Mouse (Mus musculus): ENCODE measurements around the gene Sytl1.

Sytl1 gene

DNA sequence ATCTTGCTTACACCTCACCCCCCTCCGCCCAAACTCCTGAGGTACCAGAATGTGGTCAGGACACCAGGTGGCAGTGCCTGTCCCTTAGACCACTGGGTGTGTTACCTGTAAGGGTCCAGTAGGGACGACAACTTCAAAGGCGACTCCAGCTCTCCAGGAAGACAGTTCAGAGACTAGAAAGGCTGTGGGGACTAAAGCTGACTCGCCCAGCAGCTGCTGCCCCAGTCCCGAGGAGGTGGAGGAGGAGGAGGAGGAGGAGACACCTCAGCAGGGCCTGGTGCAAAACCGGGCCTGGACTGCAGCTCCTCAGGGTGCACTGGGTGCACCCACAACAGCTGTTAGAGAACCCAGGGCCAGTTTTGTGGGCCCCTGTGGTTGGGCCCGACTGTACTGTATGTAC is at the start of gene Sytl1:
Sytl1 (minus strand) TSS at position 232 of the 400 bp plus-strand sequence.
- in situ Hi-C loops (cut with MboI; ENCODE audit: low sequenced_read_pairs) = no loop called here

- in situ Hi-C loops (cut with MboI; ENCODE audit: low sequenced_read_pairs) = no loop called here
Measured at GRCm38 (mm10) chr4:133309948-133310347, 47.0 kb upstream of the Sytl1 start.

DNA sequence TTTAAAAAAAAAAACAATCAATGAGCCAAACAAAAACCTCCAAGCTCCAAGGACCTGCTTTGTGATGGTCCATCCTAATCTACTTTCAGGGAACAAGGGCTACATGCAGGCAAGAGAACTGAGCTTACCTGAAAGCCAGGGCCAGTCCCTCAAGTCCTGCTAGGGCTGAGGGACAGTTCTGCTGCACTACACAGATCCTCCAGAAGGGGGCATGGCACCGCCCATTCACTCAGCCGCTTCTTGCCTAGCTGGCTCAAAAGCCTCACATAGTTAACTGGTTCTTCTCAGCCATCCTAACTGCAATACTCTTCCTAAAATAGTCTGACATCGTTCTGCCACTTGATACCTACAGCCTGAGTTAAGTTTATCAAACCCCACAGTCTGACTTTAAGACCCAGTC is 44.4 kb upstream of the Sytl1 start:
- in situ Hi-C loops (cut with MboI; ENCODE audit: low sequenced_read_pairs) = no loop called here

DNA sequence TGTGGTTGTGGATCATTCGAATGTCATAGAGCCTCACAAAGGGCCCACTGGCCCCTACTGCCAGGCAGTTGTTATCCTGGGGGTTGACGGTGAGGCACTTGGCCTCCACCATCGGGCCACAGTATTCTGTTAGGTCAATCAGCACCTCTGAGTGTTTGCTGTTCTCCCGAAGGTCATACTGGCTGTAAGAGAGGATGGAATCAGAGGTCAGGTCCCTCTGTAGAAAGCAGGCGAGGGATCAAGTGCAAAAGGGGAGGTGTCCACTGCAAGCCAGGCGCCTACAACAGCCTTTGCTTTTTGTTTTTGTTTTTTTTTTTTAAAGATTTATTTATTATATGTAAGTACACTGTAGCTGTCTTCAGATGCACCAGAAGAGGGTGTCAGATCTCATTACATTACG is 42.9 kb upstream of the Sytl1 start:
- in situ Hi-C loops (cut with MboI; ENCODE audit: low sequenced_read_pairs) = no loop called here

DNA sequence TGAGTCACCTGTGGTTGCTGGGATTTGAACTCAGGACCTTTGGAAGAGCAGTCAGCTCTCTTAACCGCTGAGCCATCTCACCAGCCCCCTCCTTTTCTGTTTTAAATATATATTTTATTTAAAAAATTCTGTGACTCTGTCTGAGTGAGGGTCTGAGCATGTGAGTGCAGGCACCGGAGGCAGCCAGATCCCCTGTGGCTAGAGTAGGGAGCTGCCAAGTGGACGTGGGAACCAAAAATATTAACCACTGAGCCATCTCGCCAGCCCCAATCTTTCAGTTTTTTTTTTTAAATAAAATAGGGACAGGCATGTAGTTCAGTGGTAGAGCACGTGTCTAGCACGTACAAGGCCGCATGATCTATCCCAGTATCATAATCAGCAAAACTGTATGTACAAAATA is 41.9 kb upstream of the Sytl1 start:
- in situ Hi-C loops (cut with MboI; ENCODE audit: low sequenced_read_pairs) = loop anchor here (5.0 kb wide), 1 partner anchor 297 kb away; no protein-coding TSS in a partner anchor

DNA sequence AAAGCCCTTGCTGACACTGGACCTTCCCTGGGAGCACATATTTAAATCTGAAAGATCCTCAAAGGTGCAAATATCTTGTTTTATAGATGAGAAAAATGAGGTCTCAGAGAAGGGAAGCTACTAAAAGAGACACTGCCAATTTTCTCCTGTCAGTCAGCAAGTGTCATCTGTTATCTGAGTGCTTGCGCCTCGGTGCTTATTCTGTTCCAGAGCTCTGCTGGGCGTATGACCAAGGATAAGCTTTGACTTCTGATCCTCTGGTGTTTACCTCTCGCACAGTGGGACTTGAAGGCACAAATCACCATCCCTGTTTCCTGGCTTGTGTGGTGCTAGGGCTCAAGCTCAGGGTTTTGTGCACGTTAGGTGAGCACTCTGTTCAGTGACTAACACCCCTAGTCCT is 39.8 kb upstream of the Sytl1 start:
- in situ Hi-C loops (cut with MboI; ENCODE audit: low sequenced_read_pairs) = loop anchor here (5.0 kb wide), 1 partner anchor 295 kb away; no protein-coding TSS in a partner anchor

DNA sequence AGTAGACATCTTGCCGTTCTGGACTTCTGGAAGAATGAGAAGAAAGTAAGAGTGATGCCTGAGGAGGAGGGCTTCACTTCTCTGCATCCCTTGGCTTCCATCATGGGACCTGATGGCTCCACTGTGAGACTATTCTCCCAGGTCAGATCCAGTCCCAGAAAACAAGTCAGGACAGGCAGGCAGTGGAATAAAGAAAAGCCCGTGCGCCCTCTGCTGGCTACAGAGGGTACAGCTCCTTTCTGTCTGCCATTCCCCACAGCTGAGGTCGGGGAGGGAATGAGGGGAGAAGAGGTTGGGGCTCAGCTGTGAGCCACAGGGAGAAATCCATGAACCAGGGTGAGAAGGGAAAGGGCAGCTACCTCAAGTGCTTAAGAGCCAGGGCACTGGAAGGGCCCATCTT is 38.9 kb upstream of the Sytl1 start:
- in situ Hi-C loops (cut with MboI; ENCODE audit: low sequenced_read_pairs) = loop anchor here (5.0 kb wide), 1 partner anchor 295 kb away; no protein-coding TSS in a partner anchor

- in situ Hi-C loops (cut with MboI; ENCODE audit: low sequenced_read_pairs) = loop anchor here (5.0 kb wide), 1 partner anchor 293 kb away; no protein-coding TSS in a partner anchor
Measured at GRCm38 (mm10) chr4:133300421-133300820, 37.5 kb upstream of the Sytl1 start.

DNA sequence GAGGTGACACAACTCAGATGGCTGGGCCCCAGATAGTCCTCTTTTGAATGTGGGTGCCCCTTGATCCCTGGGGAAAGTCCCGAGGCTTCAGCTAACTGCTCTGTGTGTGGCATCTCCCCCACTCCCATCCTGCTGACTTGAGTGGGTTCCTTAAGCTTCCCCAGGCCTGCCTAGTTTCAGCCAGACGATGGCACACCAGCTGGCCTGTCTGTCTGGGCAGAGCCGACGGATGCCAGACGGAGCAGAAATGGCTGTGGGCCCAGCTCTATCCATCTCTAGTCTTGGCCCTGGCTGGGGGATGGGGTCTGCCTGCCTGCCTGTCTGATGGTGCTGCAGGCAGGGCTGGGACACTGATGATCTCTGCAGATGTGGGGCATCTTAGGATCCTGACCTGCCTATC is 36.8 kb upstream of the Sytl1 start:
- in situ Hi-C loops (cut with MboI; ENCODE audit: low sequenced_read_pairs) = loop anchor here (5.0 kb wide), 1 partner anchor 292 kb away; no protein-coding TSS in a partner anchor

GRCm38 (mm10) chr4:133298516-133299365 is 35.8 kb upstream of the Sytl1 start:
- in situ Hi-C loops (cut with MboI; ENCODE audit: low sequenced_read_pairs) = no loop called here

GRCm38 (mm10) chr4:133297801-133298238 is 34.9 kb upstream of the Sytl1 start:
- in situ Hi-C loops (cut with MboI; ENCODE audit: low sequenced_read_pairs) = no loop called here

DNA sequence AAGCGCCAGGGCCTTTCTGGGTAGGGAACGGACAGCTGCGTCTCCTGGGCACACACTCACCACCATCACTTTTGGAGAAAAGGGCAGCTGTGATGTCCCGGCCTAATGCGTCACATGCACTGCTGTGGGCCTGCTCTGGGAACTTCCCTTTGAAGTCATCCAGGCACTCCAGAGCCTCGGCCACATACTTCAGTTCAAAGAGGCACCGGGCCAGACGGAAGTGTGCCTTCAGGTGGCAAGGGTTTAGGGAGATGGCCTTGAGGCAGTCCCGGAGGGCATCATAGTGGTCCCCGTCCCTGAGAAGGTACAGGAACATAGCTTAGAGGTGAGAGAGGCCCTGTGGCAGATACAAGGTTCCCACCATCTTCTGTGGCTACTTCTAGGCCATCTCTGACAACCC is 34.4 kb upstream of the Sytl1 start:
- in situ Hi-C loops (cut with MboI; ENCODE audit: low sequenced_read_pairs) = no loop called here

GRCm38 (mm10) chr4:133294084-133294483 is 31.2 kb upstream of the Sytl1 start:
- in situ Hi-C loops (cut with MboI; ENCODE audit: low sequenced_read_pairs) = no loop called here

GRCm38 (mm10) chr4:133292901-133293843 is 30.3 kb upstream of the Sytl1 start:
- in situ Hi-C loops (cut with MboI; ENCODE audit: low sequenced_read_pairs) = no loop called here

DNA sequence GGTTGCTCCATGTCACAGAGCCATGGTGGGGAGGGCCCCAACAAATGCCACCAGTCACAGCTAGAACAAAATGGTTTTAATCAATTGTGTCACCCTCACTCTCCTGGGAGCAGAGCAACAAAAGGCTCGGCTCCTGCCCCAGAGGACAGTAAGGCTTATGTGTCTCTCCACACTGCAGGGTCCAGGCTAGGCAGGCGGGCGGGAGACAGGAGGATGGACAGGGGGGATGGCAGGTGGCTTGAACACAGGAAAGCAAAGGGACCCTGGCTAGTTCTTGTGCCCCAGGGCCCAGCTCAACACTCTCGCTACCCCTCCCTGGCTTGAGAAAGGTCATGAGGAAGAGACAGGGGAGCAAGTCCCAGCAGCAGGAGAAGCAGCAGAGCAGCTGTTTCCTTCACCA is 29.5 kb upstream of the Sytl1 start:
- in situ Hi-C loops (cut with MboI; ENCODE audit: low sequenced_read_pairs) = no loop called here

DNA sequence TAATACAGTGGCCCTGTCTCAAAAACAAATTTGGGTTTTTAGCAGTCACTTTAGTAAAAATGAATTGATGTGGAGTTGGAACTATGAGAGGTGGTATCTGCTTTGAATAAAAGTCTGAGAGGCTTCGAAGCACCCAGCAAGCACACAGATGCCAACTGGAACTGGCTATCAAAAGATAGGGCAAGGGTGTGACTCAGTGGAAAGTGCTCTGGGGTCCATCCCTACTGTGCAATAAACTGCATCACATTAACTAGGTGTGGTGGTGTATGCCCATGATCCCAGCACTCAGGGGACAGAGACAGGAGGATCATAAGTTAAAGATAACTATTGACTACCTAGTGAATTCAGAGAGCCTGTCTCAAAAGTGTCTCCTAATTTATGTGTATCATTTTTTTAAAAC is 28.3 kb upstream of the Sytl1 start:
- in situ Hi-C loops (cut with MboI; ENCODE audit: low sequenced_read_pairs) = no loop called here

GRCm38 (mm10) chr4:133286476-133287077 is 23.7 kb upstream of the Sytl1 start:
- in situ Hi-C loops (cut with MboI; ENCODE audit: low sequenced_read_pairs) = no loop called here

DNA sequence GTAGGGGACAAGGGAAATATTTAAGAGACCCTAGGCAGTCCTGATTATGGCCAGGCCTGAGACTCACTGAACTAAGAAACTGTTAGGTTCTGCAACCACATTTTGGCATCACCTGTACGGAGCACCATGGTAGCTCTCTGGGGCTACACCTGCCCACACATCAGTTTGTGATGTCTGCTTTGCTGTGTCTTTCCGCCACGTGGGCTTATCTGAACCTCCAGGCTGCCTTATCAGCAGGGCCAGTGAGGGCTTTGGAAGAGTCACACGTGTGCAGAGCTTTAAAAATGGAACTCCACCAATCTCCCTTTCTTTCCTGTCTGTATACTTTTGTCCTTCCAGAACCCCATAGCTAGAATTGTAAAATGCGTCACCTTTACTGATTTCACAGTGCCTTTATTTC is 23.0 kb upstream of the Sytl1 start:
- in situ Hi-C loops (cut with MboI; ENCODE audit: low sequenced_read_pairs) = no loop called here

DNA sequence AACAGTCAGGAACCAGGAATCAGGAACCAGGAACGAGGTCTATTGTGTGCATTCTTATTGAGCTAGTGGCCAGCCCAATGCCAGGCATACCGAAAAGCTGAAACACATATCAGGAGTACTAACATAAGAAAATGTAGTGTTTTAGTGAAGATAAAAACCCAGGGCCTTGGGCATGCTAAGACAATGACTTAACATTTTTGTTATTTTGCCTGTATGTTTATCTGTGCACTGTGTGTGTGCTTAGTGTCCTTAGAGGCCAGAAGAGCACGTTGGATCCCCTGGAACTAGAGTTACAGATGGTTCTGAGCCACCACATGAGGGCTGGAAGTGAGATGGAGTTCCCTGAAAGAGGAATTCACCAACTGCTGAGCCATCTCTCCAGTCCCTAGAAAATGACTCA is 22.4 kb upstream of the Sytl1 start:
- in situ Hi-C loops (cut with MboI; ENCODE audit: low sequenced_read_pairs) = no loop called here

DNA sequence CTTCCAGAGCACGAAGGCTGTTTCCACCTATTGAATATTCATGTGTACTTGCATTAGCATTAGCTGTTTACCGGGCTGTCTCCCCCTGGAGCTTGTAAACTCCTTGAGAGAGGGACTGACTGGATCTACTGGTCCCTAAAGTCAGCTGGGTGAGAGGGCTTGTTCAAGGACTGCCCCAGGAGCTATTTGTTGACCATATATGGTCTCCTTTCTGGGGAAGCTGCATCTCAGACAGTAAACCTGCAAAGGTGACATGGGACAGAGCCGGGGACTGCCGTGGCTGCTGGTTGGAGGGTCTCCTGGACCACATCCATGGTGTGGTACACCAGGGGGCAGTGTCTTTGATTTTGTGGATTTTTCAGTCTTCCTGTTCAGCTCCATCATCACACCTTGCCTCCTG is 19.7 kb upstream of the Sytl1 start:
- in situ Hi-C loops (cut with MboI; ENCODE audit: low sequenced_read_pairs) = no loop called here

- in situ Hi-C loops (cut with MboI; ENCODE audit: low sequenced_read_pairs) = no loop called here
Measured at GRCm38 (mm10) chr4:133281951-133282481, 19.1 kb upstream of the Sytl1 start.
